Mouse (Mus musculus): ENCODE measurements around the gene Anks1b.

The Anks1b gene

GRCm38 (mm10) chr10:90823438-90823837 is 950.1 kb downstream of the Anks1b start:
- no peak for DNase-seq

- DNase-seq, result no peak
Measured at GRCm38 (mm10) chr10:90824692-90825091, 951.4 kb downstream of the Anks1b start.

GRCm38 (mm10) chr10:90826939-90827338 is 953.6 kb downstream of the Anks1b start:
- DNase-seq, result peak; percentile 56 to 58

- peak; percentile 70 to 71 for DNase-seq
Measured at GRCm38 (mm10) chr10:90828581-90829393, 955.5 kb downstream of the Anks1b start.

- peak; percentile 85 to 88 for DNase-seq
Measured at GRCm38 (mm10) chr10:90829394-90830267, 956.3 kb downstream of the Anks1b start.

- DNase-seq, result peak; percentile 60 to 70
Measured at GRCm38 (mm10) chr10:90830268-90830585, 956.9 kb downstream of the Anks1b start.

- peak; percentile 64 to 73 for DNase-seq
Measured at GRCm38 (mm10) chr10:90830591-90831287, 957.4 kb downstream of the Anks1b start.

- DNase-seq, result peak; percentile 61 to 70
Measured at GRCm38 (mm10) chr10:90831288-90831626, 957.9 kb downstream of the Anks1b start.

- no peak for DNase-seq
Measured at GRCm38 (mm10) chr10:90834306-90834705, 961.0 kb downstream of the Anks1b start.

- no peak for DNase-seq
Measured at GRCm38 (mm10) chr10:90835195-90835594, 961.9 kb downstream of the Anks1b start.

- DNase-seq, result no peak
Measured at GRCm38 (mm10) chr10:90839611-90840335, 966.5 kb downstream of the Anks1b start.

- no peak for DNase-seq
Measured at GRCm38 (mm10) chr10:90842398-90842797, 969.1 kb downstream of the Anks1b start.

GRCm38 (mm10) chr10:90851077-90851476 is 977.8 kb downstream of the Anks1b start:
- no peak for DNase-seq

- DNase-seq, result no peak
Measured at GRCm38 (mm10) chr10:90851999-90852398, 978.7 kb downstream of the Anks1b start.

GRCm38 (mm10) chr10:90852432-90852831 is 979.1 kb downstream of the Anks1b start:
- DNase-seq, result no peak

GRCm38 (mm10) chr10:90856668-90857067 is 983.4 kb downstream of the Anks1b start:
- DNase-seq, result no peak

- DNase-seq, result peak; percentile 26 to 40
Measured at GRCm38 (mm10) chr10:90859665-90860523, 986.6 kb downstream of the Anks1b start.

- DNase-seq, result peak; percentile 64 to 74
Measured at GRCm38 (mm10) chr10:90863881-90864598, 990.7 kb downstream of the Anks1b start.

- peak; percentile 26 to 39 for DNase-seq
Measured at GRCm38 (mm10) chr10:90864599-90864889, 991.2 kb downstream of the Anks1b start.

GRCm38 (mm10) chr10:90873204-90873603 is 999.9 kb downstream of the Anks1b start:
- no peak for DNase-seq

- no peak for DNase-seq
Measured at GRCm38 (mm10) chr10:90874166-90874565, 1000.9 kb downstream of the Anks1b start.

All from cerebellum, postnatal 10 days (tissue).